Mouse (Mus musculus) bone marrow, adult 2 months (tissue): ENCODE results near the gene Rhox3e.
"Not testable (repeated sequence)": the region's sequence is repeated elsewhere in the genome, so short reads cannot be mapped to it uniquely, and the experiment has no call there.

Experiments
- CTCF ChIP-seq: fragments of 200-500 bp; IDR thresholded peaks from 2 replicates; pipeline ENCODE4 v1.5.1; 2011; ENCODE audit warnings: low read length, control low read depth; ENCODE audit not compliant: control insufficient read depth, insufficient read depth
- POLR2A ChIP-seq: fragments of 200-500 bp; IDR thresholded peaks from 2 replicates; pipeline ENCODE4 v1.6.1; 2011; ENCODE audit warnings: low read depth, mild to moderate bottlenecking, control low read depth, low read length, borderline replicate concordance; ENCODE audit not compliant: control insufficient read depth

- not testable (repeated sequence) for TF ChIP-seq CTCF, POLR2A
Observed at GRCm38 (mm10) chrX:37571105-37571504, 29.3 kb downstream of the Rhox3e start, which contains the start of gene Rhox2f.
